Mouse (Mus musculus): Measurements from ENCODE around the gene Cst10. TPM values are rescaled to one million over a fixed set of nuclear protein-coding genes. Genes with fewer than 3 reads are reported as not detected.
A peak's percentile ranks its signal among the peaks of the same experiment; 100 is the strongest.

Cst10 gene
- not detected in 2 replicates for polyA plus RNA-seq (2014; fragmentation: Nextera tagmentation; extraction: Ambion mirVana)

- Histone ChIP-seq H3K9me3 (replicated peaks; ENCODE audit: control insufficient read depth, low read length) (no peaks in the 10 kb centered on the region), H3K9ac (ENCODE audit: low read length) (no peak within 1 kb of the TSS), H3K4me3 (ENCODE audit: low read depth, low read length) (no peak within 1 kb of the TSS), H3K36me3 (ENCODE audit: control insufficient read depth, insufficient read depth, low read length) (no peaks in the 10 kb centered on the region), H3K4me1 (ENCODE audit: control insufficient read depth, insufficient read depth, low read length) (no peaks in the 10 kb centered on the region), H3K4me2 (ENCODE audit: low read length) (no peak within 1 kb of the TSS), H3K27me3 (replicated peaks; ENCODE audit: control insufficient read depth, insufficient read depth, low read length) (no peaks in the 10 kb centered on the region), H3K27ac (ENCODE audit: low read depth, low read length) (no peak within 1 kb of the TSS)
- WGBS = 92% methylated on average over 1 of the region's 1 CpGs
- DNase-seq (ENCODE audit: low spot score) = no peak
- ATAC-seq = no peak
Measured at GRCm38 (mm10) chr2:149404757-149405156, at the start of gene Cst10. Cst10 (plus strand) TSS chr2:149405057.

- H3K4me1 ChIP-seq (ENCODE audit: control insufficient read depth, insufficient read depth, low read length) = no peaks in the 10 kb centered on the region
- H3K9ac ChIP-seq (ENCODE audit: low read length) = no peak overlapping the region
- DNase-seq (ENCODE audit: low spot score) = peak; percentile 56
- no peak overlapping the region for H3K4me2 ChIP-seq (ENCODE audit: low read length)
- H3K4me3 ChIP-seq (ENCODE audit: low read depth, low read length) = no peak overlapping the region
- 25% methylated on average over 3 of the region's 3 CpGs for WGBS
- no peak overlapping the region for H3K27ac ChIP-seq (ENCODE audit: low read depth, low read length)
- no peaks in the 10 kb centered on the region for H3K36me3 ChIP-seq (ENCODE audit: control insufficient read depth, insufficient read depth, low read length)
- no peaks in the 10 kb centered on the region for H3K9me3 ChIP-seq (replicated peaks; ENCODE audit: control insufficient read depth, low read length)
- no peak; the same call in 1 of the 2 replicates for ATAC-seq
- no peaks in the 10 kb centered on the region for H3K27me3 ChIP-seq (replicated peaks; ENCODE audit: control insufficient read depth, insufficient read depth, low read length)
Measured at GRCm38 (mm10) chr2:149392951-149393350, 11.9 kb upstream of the Cst10 start.

GRCm38 (mm10) chr2:149422564-149422963 is 17.7 kb downstream of the Cst10 start:
- H3K9ac ChIP-seq (ENCODE audit: low read length) = no peak overlapping the region
- peak; percentile 78 for DNase-seq (ENCODE audit: low spot score)
- H3K4me1 ChIP-seq (ENCODE audit: control insufficient read depth, insufficient read depth, low read length) = no peaks in the 10 kb centered on the region
- H3K27ac ChIP-seq (ENCODE audit: low read depth, low read length) = no peak overlapping the region
- no peaks in the 10 kb centered on the region for H3K27me3 ChIP-seq (replicated peaks; ENCODE audit: control insufficient read depth, insufficient read depth, low read length)
- no peaks in the 10 kb centered on the region for H3K9me3 ChIP-seq (replicated peaks; ENCODE audit: control insufficient read depth, low read length)
- ATAC-seq = peak; percentile 42
- H3K4me2 ChIP-seq (ENCODE audit: low read length) = no peak overlapping the region
- H3K36me3 ChIP-seq (ENCODE audit: control insufficient read depth, insufficient read depth, low read length) = no peaks in the 10 kb centered on the region
- WGBS = 21% methylated on average over 3 of the region's 4 CpGs
- no peak overlapping the region for H3K4me3 ChIP-seq (ENCODE audit: low read depth, low read length)

Data from forebrain, embryonic 14.5 days (tissue).